Mouse (Mus musculus) lung, embryonic 14.5 days (tissue): ENCODE results near the gene Elf4. TPM values are rescaled to one million over a fixed set of nuclear protein-coding genes. Genes with fewer than 3 reads are reported as not detected.
"Not testable (repeated sequence)": the region's sequence is repeated elsewhere in the genome, so short reads cannot be mapped to it uniquely, and the experiment has no call there.

Source experiments
- ATAC-seq: fragments of 200-750 bp; cut with Nextera tagmentation; 2 replicates; pipeline ENCODE4 v1.8.0; 2017; ENCODE audit warnings: mild to moderate bottlenecking, moderate TSS enrichment, moderate library complexity; ENCODE audit not compliant: insufficient read depth
- DNase-seq: peaks from one replicate; pipeline ENCODE4 v3.0.0-alpha.2; 2015
- H3K27ac ChIP-seq: fragments of 300-500 bp; sonication (generic); 2 replicates; pipeline ENCODE4 v1.5.1; 2014; ENCODE audit warnings: low read depth, mild to moderate bottlenecking, moderate library complexity
- H3K27me3 ChIP-seq: fragments of 300-500 bp; sonication (generic); 2 replicates; pipeline ENCODE4 v1.6.1; 2014; ENCODE audit warnings: low read length, control low read depth; ENCODE audit not compliant: insufficient read depth
- H3K36me3 ChIP-seq: fragments of 300-500 bp; sonication (generic); 2 replicates; pipeline ENCODE4 v1.6.1; 2014; ENCODE audit warnings: control low read depth; ENCODE audit not compliant: insufficient read depth
- H3K4me1 ChIP-seq: fragments of 300-500 bp; sonication (generic); 2 replicates; pipeline ENCODE4 v1.6.1; 2014; ENCODE audit warnings: antibody characterized with exemption, control low read depth; ENCODE audit not compliant: insufficient read depth
- H3K4me2 ChIP-seq: fragments of 300-500 bp; sonication (generic); 2 replicates; pipeline ENCODE4 v1.6.1; 2014; ENCODE audit warnings: mild to moderate bottlenecking
- H3K4me3 ChIP-seq: fragments of 300-500 bp; sonication (generic); 2 replicates; pipeline ENCODE4 v1.5.1; 2014; ENCODE audit warnings: low read depth, low read length
- H3K9ac ChIP-seq: fragments of 300-500 bp; sonication (generic); 2 replicates; pipeline ENCODE4 v1.6.1; 2014
- H3K9me3 ChIP-seq: fragments of 300-500 bp; sonication (generic); 2 replicates; pipeline ENCODE4 v1.6.1; 2016; ENCODE audit warnings: low read depth, low read length, control low read depth
- CTCF ChIP-seq: IDR thresholded peaks from 2 replicates; pipeline ENCODE4 v1.5.1; 2016; ENCODE audit warnings: antibody characterized with exemption, low read depth
- WGBS: fragments of 180-500 bp; shearing (Covaris S2); extraction: QIAGEN DNeasy Blood & Tissue Kit; methylation state at CpG from one replicate; pipeline ENCODE4 v1.1.7; 2014; 5-methylcytosine and 5-hydroxymethylcytosine counted together
- polyA plus RNA-seq: library from polyadenylated mRNA; unstranded; fragments of >200 nt; fragmentation: Nextera tagmentation; extraction: Ambion mirVana; gene quantifications from 2 replicates; pipeline ENCODE4 v1.2.1, GENCODE M21; 2014

Elf4 gene
- polyA plus RNA-seq, 1 experiment from 2014 or later = 9.6 TPM

DNA sequence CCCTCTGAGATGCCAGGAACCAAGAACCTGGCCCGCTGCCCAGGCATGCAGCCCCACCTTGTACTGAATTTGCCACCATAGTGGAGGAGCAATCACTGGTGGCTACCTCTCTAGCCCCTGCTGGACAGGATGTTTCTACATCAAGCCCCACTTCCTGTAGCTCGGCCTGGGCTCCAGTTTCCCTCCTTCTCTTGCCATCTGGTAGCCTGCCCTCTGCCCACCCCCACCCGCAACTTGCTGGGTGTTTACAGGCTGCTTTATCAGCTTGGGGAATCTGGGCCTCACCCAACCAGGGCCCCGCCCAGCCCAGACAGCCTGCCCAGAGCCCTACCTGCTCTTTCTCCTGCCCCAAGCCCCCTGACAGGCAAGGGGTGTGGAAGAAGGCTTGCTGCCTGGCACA is 23.9 kb downstream of the Elf4 start:
- Histone ChIP-seq H3K4me1 (no peaks in the 10 kb centered on the region), H3K27me3 (no peaks in the 10 kb centered on the region), H3K9me3 (no peaks in the 10 kb centered on the region), H3K4me3 (no peak overlapping the region), H3K9ac (no peak overlapping the region), H3K27ac (no peak overlapping the region), H3K4me2 (no peak overlapping the region), H3K36me3 (no peaks in the 10 kb centered on the region)
- 48% methylated on average over 4 of the region's 4 CpGs for WGBS
- DNase-seq (no peak), ATAC-seq (peak; percentile 62)
- TF ChIP-seq CTCF = no peak

DNA sequence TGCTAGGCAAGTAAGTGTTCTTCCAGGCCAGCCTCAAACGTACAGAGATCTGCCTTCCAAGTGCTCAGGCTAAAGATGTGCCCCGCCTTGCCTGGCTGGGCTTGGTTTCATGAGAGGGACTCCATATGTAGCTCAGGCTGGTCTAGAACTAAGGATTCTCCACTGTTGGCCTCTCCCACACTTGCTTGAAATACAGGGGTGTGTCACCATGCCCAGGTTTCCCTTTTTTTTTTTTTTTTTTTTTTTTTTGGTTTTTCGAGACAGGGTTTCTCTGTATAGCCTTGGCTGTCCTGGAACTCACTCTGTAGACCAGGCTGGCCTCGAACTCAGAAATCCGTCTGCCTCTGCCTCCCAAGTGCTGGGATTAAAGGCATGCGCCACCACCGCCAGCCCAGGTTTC is 26.9 kb downstream of the Elf4 start:
- not testable (repeated sequence) for H3K9me3 ChIP-seq, H3K4me1 ChIP-seq, H3K4me2 ChIP-seq, ATAC-seq, DNase-seq, H3K4me3 ChIP-seq, H3K9ac ChIP-seq, H3K27me3 ChIP-seq, H3K36me3 ChIP-seq, H3K27ac ChIP-seq
- 91% methylated on average over 5 of the region's 7 CpGs for WGBS

DNA sequence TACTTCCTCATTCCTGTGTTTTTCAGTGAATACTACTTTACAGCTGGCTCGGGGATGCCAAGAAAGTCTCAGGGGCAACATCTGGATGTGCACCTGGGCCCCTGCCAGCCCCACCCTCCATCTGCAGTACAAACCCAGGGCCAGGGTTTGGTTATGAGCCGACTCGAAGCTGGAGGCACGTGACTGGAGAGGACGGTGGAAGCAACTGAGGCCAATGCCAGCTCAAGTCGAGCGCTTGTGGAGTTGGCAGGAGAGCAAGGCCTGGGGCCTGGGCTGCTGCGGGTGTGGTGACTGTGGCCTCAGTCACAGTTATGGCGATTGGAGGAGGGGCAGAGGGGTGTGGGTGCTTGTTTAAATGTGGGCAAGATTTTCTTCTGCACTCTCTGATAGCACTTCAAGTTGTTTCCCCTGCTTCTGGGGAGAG is 27.4 kb downstream of the Elf4 start:
- no peaks in the 10 kb centered on the region for H3K4me1 ChIP-seq
- ATAC-seq = no peak
- H3K27ac ChIP-seq = no peak overlapping the region
- no peak overlapping the region for H3K9ac ChIP-seq
- no peak for DNase-seq
- TF ChIP-seq CTCF = no peak
- 70% methylated on average over 9 of the region's 9 CpGs for WGBS
- no peak overlapping the region for H3K4me3 ChIP-seq
- H3K36me3 ChIP-seq = no peaks in the 10 kb centered on the region
- no peaks in the 10 kb centered on the region for H3K9me3 ChIP-seq
- no peaks in the 10 kb centered on the region for H3K27me3 ChIP-seq
- no peak overlapping the region for H3K4me2 ChIP-seq

DNA sequence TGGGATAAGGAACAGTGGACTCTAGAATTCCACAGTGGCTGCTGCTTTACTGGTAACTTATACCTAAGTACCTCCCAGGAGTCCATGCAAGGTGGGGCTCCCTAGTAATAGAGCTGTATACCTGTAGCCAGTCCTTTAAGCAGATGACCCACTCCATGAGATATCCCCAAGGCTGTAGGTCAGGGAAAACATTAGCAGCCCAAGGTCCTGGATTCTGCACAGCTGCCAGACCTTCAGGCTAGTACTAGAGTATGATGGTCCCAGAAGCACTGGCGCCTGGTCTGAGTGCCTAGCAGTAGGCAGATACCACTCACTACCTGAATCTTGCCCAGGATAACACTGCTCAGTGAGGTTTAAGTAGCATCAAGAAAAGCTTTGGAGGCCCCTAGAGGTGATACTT is 28.7 kb downstream of the Elf4 start:
- Histone ChIP-seq H3K27ac (no peak overlapping the region), H3K27me3 (no peaks in the 10 kb centered on the region), H3K4me1 (no peaks in the 10 kb centered on the region), H3K4me3 (no peak overlapping the region), H3K9me3 (no peaks in the 10 kb centered on the region), H3K9ac (no peak overlapping the region), H3K36me3 (no peaks in the 10 kb centered on the region), H3K4me2 (no peak overlapping the region)
- no peak for TF ChIP-seq CTCF
- DNase-seq (no peak), ATAC-seq (no peak)
- WGBS = 88% methylated on average over 1 of the region's 1 CpGs

DNA sequence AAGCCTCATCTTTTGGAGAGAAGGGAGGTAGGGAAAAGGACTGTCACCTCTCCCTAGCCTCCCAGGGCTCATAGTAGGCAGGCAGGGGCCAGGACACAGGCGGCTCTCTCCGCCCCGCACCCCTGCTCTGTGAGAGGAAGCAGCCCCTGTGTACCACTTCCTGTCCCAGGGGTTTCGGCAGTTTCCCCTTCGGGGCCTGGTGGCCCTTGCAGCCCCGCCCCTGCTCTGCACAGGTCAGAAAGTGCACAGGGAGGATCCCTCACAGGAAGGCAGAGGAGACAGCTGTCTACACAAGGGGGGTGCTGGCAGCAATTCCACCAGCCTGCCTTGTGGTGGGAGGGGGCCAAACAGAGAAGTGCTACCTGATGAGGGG is 29.4 kb downstream of the Elf4 start:
- Histone ChIP-seq H3K4me2 (no peak overlapping the region), H3K27ac (no peak overlapping the region), H3K36me3 (no peaks in the 10 kb centered on the region), H3K9me3 (no peaks in the 10 kb centered on the region), H3K27me3 (no peaks in the 10 kb centered on the region), H3K9ac (no peak overlapping the region), H3K4me3 (no peak overlapping the region), H3K4me1 (no peaks in the 10 kb centered on the region)
- peak; percentile 57; the same call in 1 of the 2 replicates for ATAC-seq
- peak; percentile 34 for DNase-seq
- WGBS = 23% methylated on average over 6 of the region's 6 CpGs
- no peak for TF ChIP-seq CTCF

DNA sequence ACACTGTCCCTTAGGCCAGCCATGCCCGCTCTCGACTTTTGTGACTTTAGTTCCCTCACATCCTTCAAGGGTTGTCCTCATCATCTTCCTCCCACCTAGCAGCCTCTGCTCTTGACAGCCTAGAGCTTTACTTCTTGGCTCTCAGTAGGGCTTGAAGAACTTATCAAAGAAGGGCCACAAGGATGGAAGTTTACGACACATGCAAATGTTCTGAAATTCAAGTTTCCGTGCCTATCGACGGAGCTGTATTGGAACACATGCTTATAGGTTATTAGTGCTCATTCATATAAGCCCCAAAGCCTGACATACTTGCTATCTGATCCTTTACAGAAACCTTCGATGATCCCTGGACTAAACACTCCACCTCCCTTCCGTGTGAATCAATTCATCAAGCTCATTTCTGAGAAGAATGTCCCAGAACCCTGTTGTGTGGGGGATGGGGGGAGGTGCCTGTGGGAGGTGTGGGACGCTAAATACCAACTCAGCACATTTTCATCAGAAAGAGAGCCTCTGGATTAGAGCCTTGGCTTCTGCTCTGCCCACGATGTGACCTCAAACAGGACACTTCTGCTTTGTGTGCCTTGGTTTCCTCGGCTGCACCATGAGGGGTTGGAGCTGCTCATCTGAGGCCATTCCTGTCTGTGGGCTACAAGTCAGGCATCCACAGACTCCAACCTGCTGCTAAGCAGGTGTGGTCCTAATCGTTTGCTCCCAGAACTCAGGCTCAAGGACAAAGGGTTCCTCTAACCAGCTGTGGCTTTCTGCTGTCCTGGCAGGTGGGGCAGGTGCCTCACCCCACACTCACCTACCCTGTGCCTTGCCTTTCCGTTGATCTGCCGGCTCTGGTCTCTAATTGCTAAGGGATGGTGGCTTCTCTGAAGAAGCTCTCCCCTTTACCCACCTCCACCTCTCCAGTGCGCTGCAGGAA is 30.1 kb downstream of the Elf4 start:
- Histone ChIP-seq H3K9me3 (no peaks in the 10 kb centered on the region), H3K36me3 (no peaks in the 10 kb centered on the region), H3K27me3 (no peaks in the 10 kb centered on the region), H3K27ac (no peak overlapping the region), H3K4me1 (no peaks in the 10 kb centered on the region), H3K4me2 (no peak overlapping the region), H3K4me3 (no peak overlapping the region), H3K9ac (no peak overlapping the region)
- DNase-seq (no peak), ATAC-seq (no peak)
- no peak for TF ChIP-seq CTCF
- 56% methylated on average over 15 of the region's 15 CpGs for WGBS

DNA sequence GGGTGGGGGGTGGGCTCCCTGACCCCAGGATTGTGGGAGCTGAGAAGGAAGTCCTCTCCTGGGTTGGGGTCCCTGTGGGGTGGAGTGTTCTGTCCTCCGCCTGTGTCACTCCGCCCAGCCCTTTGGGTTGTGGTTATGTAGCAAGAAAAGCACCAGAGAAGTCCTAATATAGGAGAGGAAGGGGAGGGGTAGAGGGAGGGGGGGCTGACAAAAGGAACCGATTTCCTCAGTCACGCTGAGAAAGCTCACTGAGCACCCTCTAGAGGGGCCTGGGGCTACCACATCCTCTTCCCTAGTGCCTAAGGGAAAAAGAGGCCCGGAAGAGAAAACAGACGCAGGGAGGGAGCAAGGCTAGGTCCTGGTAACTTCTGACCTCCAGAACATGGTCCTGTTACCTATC is 33.4 kb downstream of the Elf4 start:
- H3K4me1 ChIP-seq = 0 out of 2 replicates have a peak, but pooled peaks cover 6% of the 10 kb centered on the region
- no peak overlapping the region for H3K27ac ChIP-seq
- DNase-seq (peak; percentile 51), ATAC-seq (peak; percentile 55)
- no peak for TF ChIP-seq CTCF
- no peaks in the 10 kb centered on the region for H3K36me3 ChIP-seq
- H3K9ac ChIP-seq = no peak overlapping the region
- WGBS = 40% methylated on average over 6 of the region's 6 CpGs
- H3K27me3 ChIP-seq = no peaks in the 10 kb centered on the region
- no peaks in the 10 kb centered on the region for H3K9me3 ChIP-seq
- H3K4me3 ChIP-seq = no peak overlapping the region
- H3K4me2 ChIP-seq = no peak overlapping the region
